Mouse (Mus musculus) cerebellum, adult 9-11 months (tissue): ENCODE results near the gene B4gat1.

Experiments
- DNase-seq: peaks from one replicate; pipeline ENCODE4 v3.0.0; 2022

Gene B4gat1

GRCm38 (mm10) chr19:5060365-5061330, 22.0 kb downstream of the B4gat1 start:
- DNase-seq = no peak

- DNase-seq = no peak
These were observed 23.4 kb downstream of the B4gat1 start for GRCm38 (mm10) chr19:5062041-5062440.

GRCm38 (mm10) chr19:5062446-5062845, 23.8 kb downstream of the B4gat1 start:
- no peak for DNase-seq

GRCm38 (mm10) chr19:5065104-5065503, 26.5 kb downstream of the B4gat1 start:
- no peak for DNase-seq

GRCm38 (mm10) chr19:5067040-5067799, 28.6 kb downstream of the B4gat1 start:
- DNase-seq = peak; percentile 28

GRCm38 (mm10) chr19:5067867-5068569, 29.4 kb downstream of the B4gat1 start, which contains the start of gene Cd248:
TSS of gene Cd248 (plus strand) at chr19:5068078.
- peak; percentile 42 for DNase-seq

GRCm38 (mm10) chr19:5068570-5069234, 30.1 kb downstream of the B4gat1 start:
- DNase-seq = peak; percentile 52

- DNase-seq = peak; percentile 36
These were observed 30.9 kb downstream of the B4gat1 start for GRCm38 (mm10) chr19:5069486-5069885.

- peak; percentile 34 for DNase-seq
These were observed 31.4 kb downstream of the B4gat1 start for GRCm38 (mm10) chr19:5069978-5070377.

GRCm38 (mm10) chr19:5071077-5071476, 32.5 kb downstream of the B4gat1 start:
- peak; percentile 41 for DNase-seq

- peak; percentile 71 for DNase-seq
These were observed 33.1 kb downstream of the B4gat1 start for GRCm38 (mm10) chr19:5071545-5072369.

- DNase-seq = peak; percentile 34
These were observed 33.9 kb downstream of the B4gat1 start for GRCm38 (mm10) chr19:5072389-5073019.

GRCm38 (mm10) chr19:5073028-5073427, 34.4 kb downstream of the B4gat1 start:
- peak; percentile 47 for DNase-seq

- no peak for DNase-seq
These were observed 34.9 kb downstream of the B4gat1 start for GRCm38 (mm10) chr19:5073518-5073917.

- no peak for DNase-seq
These were observed 40.7 kb downstream of the B4gat1 start for GRCm38 (mm10) chr19:5079279-5079678.

- peak; percentile 62 for DNase-seq
These were observed 43.4 kb downstream of the B4gat1 start for GRCm38 (mm10) chr19:5082005-5082404.

GRCm38 (mm10) chr19:5082596-5082995, 44.0 kb downstream of the B4gat1 start:
- DNase-seq = peak; percentile 72

GRCm38 (mm10) chr19:5083961-5084833, 45.6 kb downstream of the B4gat1 start:
- peak; percentile 57 for DNase-seq

GRCm38 (mm10) chr19:5084834-5085144, 46.2 kb downstream of the B4gat1 start:
- no peak for DNase-seq
